Mouse (Mus musculus) megakaryocyte, embryonic 14.5 days (primary cell): ENCODE results near the gene Gm3468.
"Not testable (repeated sequence)": the region's sequence is repeated elsewhere in the genome, so short reads cannot be mapped to it uniquely, and the experiment has no call there.

Source experiments
- FLI1 ChIP-seq: IDR thresholded peaks from 2 replicates; pipeline ENCODE4 v1.6.1; 2012; ENCODE audit warnings: low read length, inconsistent platforms, mixed read lengths
- GATA1 ChIP-seq: IDR thresholded peaks from 3 replicates; pipeline ENCODE4 v1.6.1; 2012; ENCODE audit warnings: mixed read lengths, low read length, inconsistent platforms, borderline replicate concordance

- TF ChIP-seq FLI1, GATA1: not testable (repeated sequence)
Observed at GRCm38 (mm10) chr14:6108272-6108925, at the start of gene Gm3468.
